Mouse (Mus musculus): ENCODE data around the gene Ctsl.

DNA sequence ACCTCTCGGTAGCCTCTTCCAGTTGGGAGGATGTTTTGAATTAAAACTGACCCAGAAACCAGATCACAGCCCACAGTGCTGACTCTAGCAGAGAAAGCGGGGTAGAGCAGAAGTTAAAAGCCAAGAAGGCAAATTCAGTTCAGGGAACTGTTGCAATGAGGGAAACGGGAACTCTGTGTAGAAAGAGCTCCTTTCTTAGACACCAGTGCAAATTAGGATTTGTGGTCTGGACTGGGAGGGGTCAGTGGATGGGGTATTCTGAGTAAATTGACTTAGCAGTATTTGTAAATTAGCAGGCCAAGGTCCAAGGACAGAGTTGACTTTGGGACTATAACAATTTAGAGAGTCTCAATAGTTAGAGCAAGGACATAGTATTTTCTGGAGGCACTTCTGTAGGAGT is 31.3 kb upstream of the Ctsl start:
- no peak for TF ChIP-seq CTCF (IDR thresholded peaks at IDR 0.05; ENCODE audit: borderline replicate concordance, insufficient read depth, low read depth, low read length)
- no peak for TF ChIP-seq POLR2A (IDR thresholded peaks at IDR 0.05; ENCODE audit: borderline replicate concordance, insufficient read depth, low read length)

All from cerebellum, adult 2 months (tissue).